Mouse (Mus musculus): ENCODE measurements at regions not wholly inside any gene's neighbourhood (a gene's known extent, or its start where the extent isn't known, plus 50 kb on each side); places are given as distances from the start of the nearest gene placed in this dataset.

DNA sequence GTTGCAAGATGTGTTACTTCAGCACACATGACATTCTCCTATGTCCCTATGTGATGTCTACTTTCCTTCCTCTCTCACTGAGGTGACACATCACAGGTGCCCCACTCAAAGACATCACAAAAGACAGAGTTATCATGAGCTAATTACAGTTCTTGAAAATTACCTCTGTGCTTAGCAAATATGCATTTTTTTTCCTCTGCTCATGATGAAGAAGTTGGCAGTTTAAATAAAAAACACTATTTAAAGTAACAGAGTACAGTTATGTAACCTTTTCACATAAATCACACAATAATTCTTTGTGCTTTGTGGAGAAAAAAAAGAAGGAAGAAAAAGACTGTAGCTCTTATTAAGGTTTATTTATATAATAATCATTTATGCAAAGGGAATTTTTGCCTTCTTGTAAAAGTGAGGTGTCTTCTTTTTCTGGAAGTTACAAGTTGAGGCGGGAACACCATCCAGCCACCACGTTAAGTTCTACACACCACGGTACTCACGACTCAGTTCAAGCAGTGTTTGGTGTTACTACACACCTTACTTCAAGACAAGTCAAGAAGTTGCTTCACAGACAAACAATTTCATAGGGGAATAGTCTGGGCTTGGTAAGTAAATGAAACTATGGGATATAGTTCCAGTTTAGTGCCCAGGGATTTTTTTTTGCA, 193.0 kb upstream of the Cited2 start:
- DNase-seq: no peak
- intact Hi-C loops (cut with DNase I): no loop called here

DNA sequence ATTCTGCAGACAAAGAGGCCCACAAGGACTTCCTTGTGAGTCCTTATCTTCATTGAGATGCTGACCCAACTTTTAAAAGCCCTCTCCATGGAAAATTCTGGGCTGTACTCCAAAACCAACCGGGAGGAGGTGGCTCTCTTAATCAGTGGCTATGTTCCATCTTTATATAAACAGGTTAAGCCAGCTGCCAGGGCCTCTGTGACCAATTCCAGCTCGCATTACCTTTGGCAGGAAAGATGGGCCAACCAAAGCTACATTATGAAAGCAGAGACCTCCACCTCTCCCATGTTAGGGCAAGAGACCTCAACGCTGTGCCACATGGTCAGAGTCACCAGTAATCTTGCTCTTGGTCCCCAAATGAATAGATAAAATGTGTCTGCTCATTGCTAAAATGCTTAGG, 192.0 kb upstream of the Cited2 start:
- DNase-seq: peak; percentile 8 to 27
- intact Hi-C loops (cut with DNase I): no loop called here

DNA sequence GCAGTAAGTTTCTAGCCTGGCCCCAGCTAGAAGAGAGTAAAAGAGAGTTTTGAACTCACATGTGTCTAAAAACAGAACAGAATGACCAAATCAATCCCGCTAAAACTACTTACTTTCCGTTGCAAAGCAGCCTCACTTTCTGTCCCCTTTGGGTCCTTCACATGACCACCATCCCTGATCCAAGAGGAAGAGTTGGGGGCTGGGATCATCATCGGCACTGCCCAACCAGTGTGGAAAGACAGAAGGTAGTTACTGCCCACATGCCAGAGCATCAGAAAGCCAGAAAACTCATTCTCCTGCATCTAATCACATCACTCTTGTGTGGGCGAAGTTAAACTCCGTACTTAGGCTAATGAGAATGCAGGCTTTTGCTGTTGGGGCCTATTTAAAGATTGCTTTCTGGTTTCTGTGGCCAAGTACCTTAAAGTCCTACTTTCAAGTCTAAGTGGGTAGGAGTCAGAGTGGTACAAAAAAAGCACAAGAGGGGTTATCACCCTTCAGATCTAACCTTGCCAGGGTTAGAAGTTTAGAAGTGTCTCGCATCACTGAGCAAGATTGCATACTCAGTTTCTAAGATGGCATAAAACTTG, 184.0 kb upstream of the Cited2 start:
- intact Hi-C loops (cut with DNase I): no loop called here
- DNase-seq: no peak

DNA sequence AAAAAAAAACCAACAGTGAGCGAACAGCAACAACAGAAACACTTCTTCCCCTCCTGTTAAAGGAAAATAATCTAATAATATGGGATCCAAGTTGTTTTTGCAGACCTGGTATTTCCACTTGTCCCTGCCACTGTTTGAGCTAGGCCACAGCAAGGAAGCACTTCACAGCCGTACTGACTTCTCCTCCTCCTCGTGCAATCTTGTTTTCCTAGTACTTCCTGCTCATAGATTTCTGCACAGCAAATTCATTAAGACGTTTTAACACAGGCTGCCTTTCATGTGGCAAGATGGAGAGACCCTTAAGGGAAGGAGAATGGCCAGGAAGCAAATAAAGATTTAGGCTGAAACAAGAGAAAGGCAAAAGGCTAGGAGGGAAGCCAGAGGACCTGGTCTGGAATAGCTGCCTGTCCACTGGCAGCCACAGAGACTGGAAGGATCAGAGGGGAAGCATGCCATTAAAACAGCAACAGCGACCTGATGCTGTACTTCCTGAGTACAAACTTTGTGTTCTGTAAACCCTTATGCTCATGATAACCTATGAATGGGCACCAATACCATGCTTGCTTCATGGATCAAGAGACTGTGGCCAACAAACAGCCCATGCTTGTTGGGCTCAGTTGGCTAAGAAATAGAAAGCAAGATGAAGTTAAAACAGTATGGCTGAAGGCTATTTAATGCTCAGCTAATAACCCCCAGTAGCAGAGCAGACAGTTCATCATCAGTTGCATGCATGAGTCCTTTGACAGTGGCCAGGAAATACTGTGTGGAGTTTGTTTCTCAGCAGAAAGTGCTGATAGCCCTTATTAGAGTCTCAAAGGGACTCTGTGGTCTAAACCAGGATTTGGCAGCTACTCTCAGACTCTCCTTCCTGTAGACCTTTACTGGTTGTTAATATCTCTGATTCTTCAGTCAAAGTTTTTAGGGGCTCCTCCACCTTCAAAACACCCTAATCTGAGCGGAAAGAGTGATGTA, 182.3 kb upstream of the Cited2 start:
- intact Hi-C loops (cut with DNase I): no loop called here
- DNase-seq: no peak

DNA sequence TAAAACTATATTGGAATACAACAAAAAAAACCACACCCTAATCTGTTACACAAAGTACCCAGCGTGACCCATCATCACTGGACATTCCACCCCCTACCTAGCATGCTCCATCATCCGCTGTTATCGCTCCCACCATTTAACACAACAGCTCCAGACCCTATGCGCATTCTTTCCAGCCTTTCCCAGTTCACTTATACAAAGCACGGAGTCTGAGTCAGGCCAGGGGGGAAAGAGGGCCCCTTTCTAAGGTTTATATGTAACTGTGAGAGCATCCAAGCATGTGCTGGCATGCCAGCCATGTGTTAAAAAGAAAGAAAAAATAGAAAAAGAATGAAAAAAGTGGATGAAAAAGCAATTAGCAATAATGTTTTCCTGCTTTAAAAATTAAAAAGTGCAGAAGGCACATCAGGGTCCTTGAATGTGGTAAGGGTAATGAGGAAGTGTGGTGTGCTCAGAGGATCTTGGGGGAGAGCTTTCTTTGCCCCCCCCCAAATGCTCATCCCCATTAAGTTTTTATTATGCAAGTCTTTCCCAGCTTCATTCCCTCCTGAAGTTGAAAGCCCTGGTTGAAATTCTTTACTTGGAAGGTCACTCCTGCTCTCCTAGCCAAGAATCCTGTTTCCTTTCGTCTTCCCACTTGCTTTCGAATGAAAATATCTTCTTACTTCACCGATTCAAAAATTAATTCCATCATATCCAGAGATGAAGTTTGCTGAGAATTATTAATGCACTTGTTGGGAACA, 180.7 kb upstream of the Cited2 start:
- intact Hi-C loops (cut with DNase I): no loop called here
- no peak for DNase-seq

DNA sequence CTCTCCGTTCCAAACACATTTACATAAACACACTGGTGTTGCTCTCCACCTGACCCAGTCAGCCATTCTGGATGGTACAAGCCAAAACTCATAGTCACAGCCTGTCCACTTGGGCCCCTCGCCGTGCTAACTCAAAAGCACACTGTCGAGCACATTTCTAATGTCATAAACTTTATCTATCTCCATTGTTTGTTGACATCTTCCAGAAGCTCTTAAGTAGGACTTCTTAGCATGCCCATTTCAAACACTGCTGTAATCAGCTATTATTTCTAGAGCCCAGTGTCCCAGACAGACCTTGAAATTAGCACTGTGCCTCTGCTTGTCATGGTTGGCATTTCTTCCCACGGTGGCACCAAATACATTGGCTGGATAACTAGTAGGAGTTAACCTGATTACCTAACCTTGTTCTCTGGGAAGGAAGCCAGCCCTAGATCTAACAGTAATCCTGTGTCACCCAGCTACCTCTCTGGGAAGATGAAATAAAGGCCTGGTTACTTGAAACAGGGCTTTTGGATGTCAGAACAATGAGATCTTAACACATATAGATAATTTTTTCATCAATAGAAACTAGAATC, 180.1 kb upstream of the Cited2 start:
- intact Hi-C loops (cut with DNase I): no loop called here
- DNase-seq: peak in 1 of 2 experiments; percentile 40

DNA sequence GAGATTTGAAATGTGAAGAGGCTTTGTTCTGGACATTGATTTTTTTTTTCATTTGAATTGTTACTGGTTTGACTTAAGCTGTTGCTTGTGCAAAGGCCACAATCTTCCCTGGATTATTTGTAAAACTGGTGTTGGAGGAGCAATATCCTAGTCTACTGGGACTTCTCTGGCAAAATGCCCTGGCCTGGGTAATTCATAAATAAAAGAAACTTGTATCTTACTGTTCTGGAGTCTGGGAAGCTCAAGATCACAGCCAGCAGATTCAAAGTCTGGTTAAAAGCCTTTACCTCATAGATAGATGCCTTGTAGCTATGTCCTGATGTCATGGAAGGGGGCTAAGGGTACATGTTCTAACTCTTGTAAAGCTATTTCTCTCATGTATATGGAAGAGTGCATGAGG, 177.7 kb upstream of the Cited2 start:
- intact Hi-C loops (cut with DNase I): no loop called here
- DNase-seq: no peak

DNA sequence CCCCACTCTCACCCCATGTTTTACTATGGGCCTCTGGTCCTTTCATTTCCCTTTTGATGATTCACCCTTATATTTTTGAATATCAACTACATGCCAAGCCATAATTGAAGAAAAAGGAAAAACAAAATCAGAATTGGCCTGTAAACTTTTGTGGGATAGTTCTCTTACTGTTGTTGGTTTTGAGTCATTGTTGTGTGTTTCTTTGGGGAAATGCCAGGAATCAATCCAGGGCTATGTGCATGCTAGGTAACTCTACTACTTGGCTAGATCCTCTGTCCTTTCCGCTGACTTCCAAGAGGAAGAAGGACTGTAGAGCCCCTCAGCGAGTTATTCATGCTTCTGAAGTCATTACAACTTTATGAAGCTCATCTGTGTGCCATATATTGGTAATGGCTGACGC, 175.0 kb upstream of the Cited2 start:
- no peak for DNase-seq
- intact Hi-C loops (cut with DNase I): no loop called here

DNA sequence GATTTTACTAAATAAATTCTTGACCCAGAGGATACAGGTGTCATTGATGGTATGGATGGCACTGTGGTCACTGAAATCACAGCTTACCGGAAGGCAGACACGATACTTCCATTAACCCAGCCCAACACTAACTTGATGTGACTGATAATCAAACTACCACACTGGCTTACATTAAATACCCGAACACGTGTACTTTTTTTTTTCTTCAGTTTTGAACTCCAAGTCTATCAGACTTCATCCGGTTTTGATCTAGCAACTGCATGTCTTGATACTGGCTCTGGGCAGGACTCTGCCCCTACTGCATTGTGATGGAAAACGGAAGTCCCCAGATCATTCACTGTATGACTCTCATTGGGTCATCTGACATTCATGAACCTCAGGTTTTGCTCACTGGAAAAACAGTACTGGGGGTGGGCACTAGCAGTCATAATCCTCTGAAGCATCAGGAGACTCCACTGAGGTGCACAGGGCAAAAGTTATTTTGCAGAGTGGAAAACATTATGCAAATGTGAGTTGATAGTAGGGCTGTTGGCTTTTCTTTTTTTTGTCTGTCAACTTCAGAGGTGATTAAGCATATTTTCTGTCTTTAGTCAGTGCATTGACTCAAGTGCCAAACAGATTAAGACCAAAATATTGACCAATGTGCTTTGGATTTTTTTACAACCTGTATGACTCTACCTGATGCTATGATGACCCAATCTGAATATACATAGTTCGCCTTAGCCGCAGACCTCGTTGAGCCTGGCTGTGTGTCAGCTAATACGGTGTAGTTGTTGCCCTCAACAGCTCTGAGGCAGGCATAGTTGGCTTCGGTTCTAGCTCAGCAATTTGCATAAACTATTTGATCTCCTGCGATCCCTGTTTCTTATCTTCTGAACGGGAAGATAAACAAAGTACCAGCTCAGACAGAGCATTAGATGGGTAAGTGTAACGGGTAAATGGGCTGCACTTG, 174.1 kb upstream of the Cited2 start:
- intact Hi-C loops (cut with DNase I): no loop called here
- DNase-seq: no peak

DNA sequence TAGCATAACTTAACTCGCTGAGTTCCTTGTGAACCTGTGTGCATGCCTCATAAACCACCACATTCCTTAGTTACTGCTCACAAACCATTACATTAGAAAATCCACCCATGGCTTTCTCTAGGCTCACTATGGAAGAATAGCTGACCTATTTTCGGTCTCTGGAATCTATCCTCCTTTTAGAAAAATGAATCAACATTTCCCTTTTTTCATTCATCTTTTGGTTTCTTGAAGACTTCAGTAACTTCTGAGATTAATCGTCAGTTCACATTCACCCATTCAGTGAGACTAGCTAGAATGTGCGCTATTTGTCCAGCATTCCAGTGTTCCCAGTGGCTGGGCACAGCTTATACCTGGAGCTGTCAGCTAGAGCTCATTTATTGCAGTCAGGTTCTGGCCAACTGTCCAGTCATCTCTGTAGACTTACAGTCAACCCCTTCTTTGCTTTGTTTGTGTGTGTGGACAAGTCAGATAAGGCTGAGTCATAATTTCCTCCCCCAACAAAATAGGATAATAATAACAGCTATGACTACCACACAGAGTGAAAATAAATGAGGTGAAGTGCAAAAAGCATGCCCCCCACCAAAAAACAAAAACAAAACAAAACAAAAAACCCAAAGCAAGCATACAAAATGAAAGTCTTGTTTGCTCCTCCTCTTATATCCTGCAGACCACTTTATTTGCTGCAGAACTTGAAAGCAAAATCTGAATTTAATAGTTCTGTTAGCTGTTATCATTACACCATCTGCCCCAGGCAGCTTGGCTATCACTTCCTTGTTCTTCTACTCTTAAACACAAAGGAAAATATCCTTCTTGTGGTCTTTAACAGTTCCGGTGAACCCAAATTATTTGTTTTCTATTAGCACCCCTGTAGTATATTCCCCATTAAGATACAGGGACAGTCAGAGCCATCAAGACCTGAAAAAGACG, 173.0 kb upstream of the Cited2 start:
- intact Hi-C loops (cut with DNase I): no loop called here
- no peak for DNase-seq

DNA sequence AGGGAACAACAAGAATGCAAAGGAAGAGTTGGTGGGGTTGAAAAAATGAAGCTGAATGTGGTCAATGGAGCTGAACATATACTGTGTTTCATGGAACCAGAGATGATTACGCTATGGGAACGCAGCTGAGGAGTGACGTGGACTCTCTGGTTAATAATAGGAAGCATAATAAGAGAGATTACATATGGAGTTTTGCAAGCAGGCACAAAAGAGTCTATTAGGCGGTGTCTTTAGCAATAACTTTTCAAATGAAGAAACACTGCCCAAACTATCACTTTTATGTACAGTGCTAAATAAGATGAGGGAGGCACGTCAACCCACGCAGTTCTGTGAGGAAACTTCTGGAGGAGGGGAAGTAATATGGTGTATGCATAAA, 172.4 kb upstream of the Cited2 start:
- DNase-seq: no peak
- intact Hi-C loops (cut with DNase I): no loop called here

DNA sequence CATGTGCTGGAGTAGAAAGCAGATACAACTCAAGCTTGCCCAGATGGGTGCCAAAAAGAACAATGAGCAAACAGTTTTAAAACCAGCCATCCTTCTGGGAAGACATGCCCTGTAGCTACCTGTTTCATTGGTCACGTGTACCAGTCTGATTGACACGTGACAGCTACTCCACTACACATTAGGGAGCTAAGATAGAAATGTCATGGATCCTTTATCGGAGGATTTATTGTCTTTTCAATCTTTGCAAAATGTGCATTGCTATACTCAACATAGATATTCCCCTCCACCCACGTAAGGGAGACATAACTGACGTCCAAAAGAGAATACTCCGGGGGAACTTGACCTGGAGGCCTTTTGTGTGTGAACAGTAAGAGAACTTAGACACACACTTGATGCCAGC, 171.1 kb upstream of the Cited2 start:
- intact Hi-C loops (cut with DNase I): no loop called here
- DNase-seq: no peak

DNA sequence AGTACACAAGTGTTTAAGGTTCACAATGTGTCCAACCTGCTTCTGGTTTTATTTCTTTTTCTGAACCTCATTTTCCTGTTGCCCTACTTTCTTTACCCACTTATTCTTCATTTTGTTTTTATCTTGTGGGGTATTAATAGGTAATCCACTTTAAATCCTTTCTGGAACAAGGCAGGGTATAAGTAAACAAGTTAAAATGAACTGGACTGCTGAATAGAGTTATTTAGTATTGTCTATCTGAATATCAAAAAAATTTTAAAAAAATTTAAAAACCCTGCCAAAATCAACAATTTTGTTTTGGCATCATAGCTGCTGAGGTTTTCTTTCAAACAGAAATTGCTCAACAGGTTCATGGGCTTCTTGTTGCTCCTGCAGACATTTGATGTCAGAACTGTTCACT, 170.7 kb upstream of the Cited2 start:
- intact Hi-C loops (cut with DNase I): no loop called here
- DNase-seq: no peak

DNA sequence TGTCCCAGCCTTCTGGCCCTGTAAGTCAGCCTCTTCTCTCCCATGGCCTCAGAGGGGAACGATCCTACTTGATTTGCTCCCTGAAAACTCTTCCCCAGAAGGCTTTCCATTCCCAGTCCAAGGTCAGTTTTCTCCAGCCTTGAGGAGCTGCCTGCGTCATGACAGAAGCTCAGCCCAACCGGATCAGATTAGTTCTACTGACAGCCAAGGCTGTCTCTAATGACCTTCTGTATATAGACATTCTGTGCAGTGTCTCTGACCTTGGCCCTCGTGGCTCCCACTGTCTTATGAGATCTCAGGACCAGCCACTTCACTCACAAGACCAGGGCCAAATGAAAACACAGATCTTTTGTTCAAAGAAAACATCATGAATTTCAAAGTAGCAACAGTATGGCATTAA, 166.6 kb upstream of the Cited2 start:
- intact Hi-C loops (cut with DNase I): no loop called here
- DNase-seq: no peak

DNA sequence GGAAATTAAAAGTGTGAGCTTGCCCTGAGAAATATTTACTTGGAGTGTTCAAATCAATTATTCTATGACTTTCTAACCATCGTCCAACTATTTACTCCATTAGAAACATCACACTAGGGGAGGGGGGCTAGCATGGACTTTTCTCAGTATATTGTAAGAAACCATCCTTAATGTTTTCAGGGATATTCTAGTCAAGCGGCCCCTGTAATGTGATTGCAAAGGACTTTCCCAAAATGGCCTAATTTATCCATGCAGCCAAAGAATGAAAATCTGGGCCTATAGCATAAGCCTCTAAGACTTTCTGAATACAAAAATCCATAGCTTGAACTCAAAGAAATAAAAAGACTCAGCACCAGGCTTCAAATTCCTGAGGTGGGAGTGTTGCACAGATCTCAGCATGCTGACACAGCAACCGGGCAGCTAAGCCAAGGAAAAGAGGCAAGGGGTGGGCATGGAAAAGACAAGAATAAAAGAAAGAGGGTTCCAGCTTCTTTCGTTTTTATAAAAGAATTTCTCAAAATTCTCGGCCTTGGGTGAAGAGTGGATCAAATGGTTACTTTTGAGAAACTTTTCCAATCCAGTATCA, 163.6 kb upstream of the Cited2 start:
- intact Hi-C loops (cut with DNase I): no loop called here
- DNase-seq: no peak

DNA sequence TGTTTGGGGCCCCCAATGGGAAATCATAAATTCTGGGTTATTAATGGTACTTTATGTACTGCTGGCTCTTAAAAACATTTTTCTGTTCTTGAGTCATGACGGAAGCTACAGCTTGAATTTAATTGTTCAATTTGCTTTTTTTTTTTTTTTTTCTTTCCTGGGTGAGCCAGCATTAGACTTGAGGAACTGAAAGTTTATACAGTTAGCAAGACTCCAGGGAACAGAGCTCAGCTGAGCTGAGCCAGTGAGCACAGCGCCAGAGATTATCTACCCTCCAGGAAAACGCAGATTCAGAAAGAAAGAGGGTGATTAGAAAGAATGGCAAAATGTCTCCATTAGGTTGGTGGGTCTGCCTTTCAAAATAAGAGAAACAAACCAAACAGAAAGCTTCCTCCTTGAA, 163.0 kb upstream of the Cited2 start:
- intact Hi-C loops (cut with DNase I): loop anchor here (5.0 kb wide), 1 partner anchor 162 kb away; the partner anchor contains the start of gene Cited2
- no peak for DNase-seq

DNA sequence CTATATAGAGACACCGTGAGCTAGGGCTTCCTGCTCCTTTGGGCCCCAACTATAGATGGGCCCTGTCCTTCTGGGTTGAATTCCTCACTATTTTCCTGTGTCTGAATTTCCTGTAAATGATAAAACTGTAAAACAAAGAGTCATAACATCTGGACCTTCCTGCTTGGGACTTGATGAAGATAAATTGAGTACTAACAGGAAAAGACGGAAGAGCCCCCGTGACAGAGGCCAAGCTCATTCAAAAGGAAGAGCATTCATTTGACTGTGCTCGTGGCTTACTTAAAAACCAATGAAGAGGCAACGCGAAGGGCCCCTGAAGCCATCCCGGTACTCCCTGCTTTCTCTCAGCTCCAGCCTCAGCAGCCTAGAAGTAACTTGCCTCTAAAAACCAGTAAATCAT, 161.6 kb upstream of the Cited2 start:
- DNase-seq: no peak
- intact Hi-C loops (cut with DNase I): loop anchor here (5.0 kb wide), 1 partner anchor 161 kb away; the partner anchor contains the start of gene Cited2

DNA sequence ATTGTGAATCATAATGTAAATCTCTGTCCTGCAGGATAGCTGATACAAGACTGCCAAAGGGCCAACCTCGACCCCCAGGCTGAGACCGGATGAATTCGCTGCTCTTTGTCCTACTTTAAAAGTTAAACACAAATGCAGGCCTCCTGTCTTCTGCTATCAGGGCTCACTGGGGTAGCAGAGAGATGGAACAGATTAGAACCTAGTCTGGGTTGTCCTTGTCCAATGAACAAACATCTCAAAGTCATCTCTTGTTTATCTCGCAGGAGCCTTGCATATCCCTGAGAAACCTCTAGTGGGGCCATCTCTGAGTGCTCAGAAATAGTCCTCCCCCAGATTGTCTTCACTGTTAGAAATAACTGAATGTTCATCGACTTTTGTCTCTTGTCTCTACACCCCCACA, 161.0 kb upstream of the Cited2 start:
- DNase-seq: no peak
- intact Hi-C loops (cut with DNase I): loop anchor here (5.0 kb wide), 1 partner anchor 160 kb away; the partner anchor contains the start of gene Cited2

Data from heart, postnatal 36 days (tissue).